Mouse (Mus musculus) ES-CJ7 (cell line): ENCODE data around the gene Plod3.

Source experiments
- DNase-seq: peaks from one replicate; pipeline ENCODE4 v3.0.0; 2011; ENCODE audit warnings: low read depth, low spot score

The Plod3 gene

DNA sequence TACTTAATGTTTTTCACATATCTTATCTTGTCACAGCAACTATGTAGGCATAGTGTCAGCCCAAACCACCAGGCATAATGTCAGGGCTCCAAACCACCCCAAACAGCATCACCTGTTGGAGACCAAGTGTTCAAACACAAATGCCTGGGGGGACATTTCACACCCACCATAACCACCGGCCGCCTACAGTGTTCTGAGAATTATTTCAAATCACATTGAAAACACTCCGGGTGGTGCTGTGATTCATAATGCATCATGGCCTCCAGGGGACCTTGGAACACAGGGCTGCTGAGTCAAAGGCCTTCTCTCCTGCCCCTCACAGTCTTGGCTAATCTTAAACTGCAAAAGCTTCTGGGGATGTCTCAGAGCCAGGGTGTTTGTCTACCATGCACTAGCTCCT is 29.1 kb downstream of the Plod3 start:
- no peak for DNase-seq

DNA sequence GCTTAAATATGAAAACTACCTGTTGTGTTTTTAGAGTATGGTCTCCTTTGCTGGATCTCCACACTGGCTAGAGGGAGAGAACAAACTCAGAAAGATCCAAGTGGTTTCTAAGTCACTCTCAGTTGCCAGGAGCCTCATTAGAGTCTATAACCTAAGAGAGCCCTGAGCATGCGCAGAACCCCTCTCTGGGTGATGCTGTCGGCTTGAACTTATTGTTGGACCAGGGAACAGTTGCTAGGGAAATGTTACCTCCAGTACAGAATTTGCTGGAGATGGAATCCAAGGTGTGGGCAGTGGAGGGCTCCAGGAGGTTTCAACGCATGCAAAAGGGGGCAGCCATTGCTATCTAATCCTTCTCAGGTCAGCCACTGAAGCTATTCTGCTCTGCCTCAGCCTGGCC is 37.5 kb downstream of the Plod3 start:
- DNase-seq, result no peak

DNA sequence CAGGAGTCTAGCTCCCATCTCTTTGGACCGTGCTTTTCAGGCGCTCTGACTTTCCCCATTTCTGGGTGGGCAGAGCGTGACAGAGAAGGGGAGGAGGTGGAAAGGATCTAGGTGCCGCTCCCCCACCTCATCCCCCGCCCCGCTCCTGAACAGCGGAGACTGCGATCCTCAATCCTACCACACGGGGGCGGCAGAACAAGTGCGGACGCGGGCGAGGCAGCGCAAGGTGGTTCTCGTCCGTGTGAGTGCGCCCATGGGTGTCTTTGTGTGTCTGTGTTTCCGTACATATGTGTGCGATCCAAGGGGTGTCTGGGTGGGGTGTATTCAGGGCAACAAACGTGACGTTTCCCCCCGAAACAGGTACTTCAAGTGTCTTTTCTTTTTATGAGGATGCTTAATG is 38.3 kb downstream of the Plod3 start:
- peak; percentile 84 for DNase-seq

DNA sequence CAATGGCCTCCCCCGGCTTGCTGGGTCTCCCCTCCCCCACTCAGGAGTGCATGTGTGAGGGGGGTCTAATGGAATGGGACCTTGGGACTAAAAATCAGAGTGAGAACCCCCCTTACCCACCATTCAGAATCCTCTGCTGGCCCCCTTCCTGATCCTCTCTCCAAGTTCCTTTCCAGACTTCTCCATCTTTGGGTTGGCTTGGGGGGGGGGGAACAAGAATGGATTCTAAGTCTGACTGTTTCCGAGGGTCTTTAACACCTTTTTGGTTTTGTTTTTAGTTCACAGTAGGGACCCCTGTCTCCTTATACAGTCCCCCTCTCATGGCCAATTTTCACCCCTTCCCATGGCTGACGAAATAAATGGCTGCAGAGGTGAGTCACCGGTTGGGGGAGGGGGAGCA is 39.3 kb downstream of the Plod3 start, which contains the start of gene Vgf:
Vgf (plus strand) TSS at position 301 of the 400 bp plus-strand sequence.
- DNase-seq, result no peak

DNA sequence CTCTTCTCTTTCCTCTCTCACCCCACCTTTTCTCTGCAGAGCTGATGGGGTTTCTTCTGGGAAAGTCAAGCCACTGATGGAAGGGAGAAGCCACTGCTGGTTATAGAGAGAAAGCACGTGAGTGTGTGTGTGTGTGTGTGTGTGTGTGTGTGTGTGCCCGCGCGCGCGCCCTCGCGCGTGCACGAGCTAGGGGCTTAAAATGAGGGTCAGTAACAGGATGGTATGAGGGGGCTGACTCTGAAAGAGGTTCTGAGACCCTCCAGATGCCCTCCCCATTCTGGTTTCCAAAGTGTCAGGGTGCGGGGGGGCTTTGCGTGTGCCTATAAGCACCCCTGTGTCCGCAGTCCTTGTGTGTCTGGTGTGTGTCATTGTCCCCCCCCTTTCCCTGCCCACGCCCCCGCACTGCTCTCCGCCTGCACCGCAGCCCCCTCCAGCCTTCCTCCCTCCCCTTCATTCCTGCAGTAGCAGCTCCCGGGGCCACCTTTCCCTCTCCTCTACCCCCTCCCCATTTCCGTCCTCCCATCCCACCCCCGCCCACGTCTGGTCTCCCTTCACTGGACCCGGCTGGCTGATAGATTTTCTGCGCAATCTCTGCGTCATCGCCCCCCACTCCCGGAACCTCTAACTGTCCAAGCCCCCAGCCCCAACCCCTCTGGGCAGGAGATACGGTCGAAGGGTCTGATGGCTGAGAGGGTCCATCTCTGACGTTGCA is 41.9 kb downstream of the Plod3 start:
- DNase-seq, result no peak

DNA sequence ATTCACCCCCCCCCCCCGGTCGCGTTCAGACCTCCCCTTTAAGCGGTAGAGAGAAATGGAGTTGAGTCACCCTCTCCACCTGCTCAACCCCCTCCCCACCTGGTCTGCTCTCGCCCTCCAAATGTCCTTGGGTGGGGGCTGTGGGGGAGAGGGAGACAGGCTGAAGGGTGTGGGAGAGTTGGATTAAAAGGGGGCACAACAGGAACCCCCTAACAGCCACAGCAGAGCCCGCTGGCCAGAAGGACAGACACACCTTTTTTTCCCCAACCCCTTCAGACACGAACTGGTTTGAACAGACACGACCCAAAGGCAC is 42.4 kb downstream of the Plod3 start:
- no peak for DNase-seq

DNA sequence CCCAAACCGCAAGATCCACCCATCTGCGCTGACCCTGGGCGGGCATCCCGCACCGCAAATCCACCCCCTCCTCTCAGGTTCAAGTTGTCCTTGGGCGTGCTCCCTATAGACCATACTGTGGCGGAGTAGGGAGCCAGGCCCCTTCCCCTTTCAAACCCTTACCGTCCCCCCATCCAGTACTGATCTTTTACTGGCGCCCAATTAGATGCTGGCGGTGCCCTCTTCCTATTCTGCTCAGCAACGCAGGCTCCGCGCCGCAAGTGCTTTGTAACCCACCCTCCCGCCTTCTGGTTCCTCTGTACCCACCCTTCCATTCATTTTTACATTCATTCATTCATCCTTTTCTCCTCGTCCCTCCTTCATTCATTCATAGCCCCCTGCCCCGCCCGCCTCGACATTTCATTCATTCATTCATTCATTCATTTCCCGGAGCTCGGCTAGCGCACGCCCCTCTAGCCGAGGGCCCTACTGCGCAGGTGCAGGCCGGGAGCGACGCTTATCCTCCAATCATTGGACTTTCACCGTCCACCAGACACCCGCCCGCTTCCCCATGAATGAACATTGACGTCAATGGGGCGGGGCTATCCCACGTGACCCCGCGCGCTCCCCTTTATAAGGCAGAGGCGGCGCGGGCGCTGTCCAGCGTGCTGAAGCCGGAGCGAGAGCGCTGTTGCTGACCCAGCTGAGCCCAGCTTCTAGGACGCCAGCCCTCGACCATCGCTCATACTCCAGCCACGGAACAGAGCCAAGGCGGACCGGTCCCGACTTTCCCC is 43.0 kb downstream of the Plod3 start:
- DNase-seq, result peak; percentile 98

DNA sequence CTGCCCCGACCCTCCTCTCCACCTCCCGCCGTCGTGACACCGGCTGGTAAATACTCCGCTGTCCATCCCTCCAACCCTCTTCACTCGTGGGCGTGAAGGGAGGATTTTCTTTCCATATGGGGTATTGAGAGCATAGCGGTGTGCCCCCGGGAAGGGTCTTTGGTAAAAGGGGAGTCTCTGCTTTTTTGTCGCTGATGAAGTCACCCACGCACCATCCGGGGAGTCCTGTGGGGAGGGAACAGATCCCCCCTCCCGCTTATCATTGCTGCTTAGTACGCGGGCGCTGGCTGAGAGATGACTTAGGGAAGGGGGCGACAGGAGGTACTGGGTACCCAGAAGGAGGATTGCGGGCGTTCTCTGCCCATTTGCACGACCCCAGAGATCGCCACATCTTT is 43.6 kb downstream of the Plod3 start:
- no peak for DNase-seq

DNA sequence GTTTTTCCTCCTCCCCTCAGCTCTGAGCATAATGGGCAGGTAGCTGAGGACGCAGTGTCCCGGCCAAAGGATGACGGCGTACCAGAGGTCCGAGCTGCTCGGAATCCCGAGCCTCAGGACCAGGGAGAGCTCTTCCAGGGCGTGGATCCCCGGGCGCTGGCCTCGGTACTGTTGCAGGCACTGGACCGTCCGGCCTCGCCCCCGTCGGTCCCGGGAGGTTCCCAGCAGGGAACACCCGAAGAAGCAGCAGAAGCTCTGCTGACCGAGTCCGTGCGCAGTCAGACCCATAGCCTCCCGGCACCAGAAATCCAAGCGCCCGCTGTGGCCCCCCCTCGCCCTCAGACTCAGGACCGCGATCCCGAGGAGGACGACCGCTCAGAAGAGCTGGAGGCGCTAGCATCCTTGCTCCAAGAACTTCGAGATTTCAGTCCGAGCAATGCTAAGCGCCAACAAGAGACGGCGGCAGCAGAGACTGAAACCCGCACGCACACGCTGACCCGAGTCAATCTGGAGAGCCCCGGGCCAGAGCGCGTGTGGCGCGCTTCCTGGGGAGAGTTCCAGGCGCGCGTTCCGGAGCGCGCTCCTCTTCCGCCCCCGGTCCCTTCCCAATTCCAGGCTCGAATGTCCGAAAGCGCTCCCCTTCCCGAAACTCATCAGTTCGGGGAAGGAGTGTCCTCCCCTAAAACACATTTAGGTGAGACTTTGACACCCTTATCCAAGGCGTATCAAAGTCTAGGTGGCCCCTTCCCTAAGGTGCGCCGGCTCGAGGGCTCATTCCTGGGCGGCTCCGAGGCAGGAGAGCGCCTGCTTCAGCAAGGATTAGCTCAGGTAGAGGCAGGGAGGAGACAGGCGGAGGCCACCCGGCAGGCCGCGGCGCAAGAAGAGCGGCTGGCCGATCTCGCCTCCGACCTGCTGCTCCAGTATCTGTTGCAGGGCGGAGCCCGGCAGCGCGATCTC is 44.5 kb downstream of the Plod3 start:
- DNase-seq, result no peak

DNA sequence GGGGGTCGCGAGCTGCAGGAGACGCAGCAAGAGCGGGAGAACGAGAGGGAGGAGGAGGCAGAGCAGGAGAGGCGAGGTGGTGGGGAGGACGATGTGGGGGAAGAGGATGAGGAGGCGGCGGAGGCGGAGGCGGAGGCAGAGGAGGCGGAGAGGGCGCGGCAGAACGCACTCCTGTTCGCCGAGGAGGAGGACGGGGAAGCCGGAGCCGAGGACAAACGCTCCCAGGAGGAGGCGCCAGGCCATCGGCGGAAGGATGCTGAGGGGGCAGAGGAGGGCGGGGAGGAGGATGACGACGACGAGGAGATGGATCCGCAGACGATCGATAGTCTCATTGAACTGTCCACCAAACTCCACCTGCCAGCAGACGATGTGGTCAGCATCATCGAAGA is 45.2 kb downstream of the Plod3 start:
- DNase-seq, result peak; percentile 46

DNA sequence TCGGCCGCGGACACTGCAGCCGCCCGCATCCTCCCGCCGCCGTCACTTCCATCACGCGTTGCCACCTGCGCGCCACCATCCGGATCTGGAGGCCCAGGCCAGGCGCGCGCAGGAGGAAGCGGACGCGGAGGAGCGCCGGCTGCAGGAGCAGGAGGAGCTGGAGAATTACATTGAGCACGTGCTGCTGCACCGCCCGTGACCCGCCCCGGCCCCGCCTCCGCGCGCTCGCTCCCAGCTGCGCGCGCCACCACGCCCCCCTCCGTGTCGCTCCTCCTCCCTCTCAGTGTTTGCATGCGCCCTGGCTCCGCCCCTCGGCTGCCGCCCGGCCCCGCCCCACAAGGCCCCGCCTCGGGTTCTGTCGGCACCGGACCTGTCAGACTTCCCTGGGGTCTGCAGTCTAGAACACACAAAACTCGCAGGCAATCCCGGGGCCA is 45.8 kb downstream of the Plod3 start:
- peak; percentile 94 for DNase-seq

DNA sequence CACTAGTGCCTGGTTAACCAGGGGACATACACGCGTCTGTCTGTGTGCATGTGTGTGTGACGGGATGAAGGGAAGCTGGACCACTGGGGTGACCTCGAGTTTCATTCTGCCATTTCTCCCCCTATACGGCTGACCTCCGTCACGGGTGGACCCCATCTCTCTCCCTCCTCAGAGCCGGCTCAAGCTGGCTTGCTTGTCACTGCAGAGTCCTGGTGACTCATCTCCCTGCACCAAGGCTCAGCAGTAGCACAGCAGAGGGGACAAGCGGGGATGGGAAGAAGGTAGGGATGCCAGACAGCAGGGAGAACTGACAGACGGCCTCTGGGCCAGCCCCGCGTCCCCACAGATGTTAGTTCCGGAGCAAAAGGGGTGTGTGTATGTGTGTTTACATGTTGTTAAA is 49.4 kb downstream of the Plod3 start:
- no peak for DNase-seq

DNA sequence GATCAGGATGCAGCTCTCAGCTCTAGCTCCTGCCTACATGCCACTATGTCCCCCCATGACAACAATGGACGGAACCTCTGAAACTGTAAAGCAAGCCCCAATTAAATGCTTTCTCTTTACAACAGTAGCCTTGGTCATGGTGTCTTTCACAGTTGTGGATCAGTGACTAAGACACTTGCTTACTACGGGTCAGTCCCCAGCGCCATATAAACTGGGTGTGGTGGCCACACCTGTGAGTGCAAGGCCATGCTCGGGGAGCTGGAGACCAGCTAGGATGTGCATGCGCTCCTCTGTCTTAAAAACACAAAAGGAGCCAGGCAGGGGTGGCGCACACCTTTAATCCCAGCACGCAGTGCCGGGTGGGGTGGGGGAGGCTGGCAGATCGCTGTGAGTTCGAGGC is 52.6 kb downstream of the Plod3 start:
- no peak for DNase-seq

DNA sequence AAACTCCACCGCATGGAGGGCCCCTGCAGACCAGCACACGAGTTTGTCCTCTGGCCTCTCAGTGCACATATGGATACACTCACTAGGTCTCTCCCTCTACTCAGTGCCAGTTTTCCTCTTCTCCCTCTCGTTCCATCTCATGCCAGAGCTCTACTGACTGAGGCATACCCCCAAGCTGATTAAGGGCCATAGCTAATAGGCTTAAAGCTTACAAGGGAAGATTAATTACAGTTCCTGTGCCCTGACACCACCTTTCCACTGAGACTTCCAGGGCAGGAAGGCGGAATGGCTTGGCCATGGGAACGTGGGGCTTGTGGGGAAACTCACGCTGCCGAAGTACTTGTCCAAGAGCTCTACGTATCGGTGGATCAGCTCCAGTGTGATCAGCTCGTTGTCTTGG is 54.6 kb downstream of the Plod3 start:
- DNase-seq, result no peak

DNA sequence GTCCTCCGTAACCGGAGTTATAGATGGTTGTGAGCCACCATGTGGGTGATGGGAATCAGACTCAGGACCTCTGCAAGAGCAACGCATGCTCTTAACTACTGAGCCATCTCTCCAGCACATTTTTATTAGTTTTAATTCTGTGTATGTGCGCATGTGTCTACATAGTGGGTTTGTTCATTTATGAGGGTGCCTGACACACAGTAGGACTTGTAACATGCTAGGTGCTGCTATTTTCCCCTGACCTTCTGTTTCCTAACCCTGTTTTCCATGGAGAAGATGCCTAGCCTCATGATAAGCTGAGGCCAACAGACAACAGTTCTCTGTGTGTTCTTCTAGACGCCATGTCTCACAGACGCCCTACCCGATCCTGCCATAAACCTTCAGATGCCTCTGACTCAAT is 57.2 kb downstream of the Plod3 start:
- no peak for DNase-seq

DNA sequence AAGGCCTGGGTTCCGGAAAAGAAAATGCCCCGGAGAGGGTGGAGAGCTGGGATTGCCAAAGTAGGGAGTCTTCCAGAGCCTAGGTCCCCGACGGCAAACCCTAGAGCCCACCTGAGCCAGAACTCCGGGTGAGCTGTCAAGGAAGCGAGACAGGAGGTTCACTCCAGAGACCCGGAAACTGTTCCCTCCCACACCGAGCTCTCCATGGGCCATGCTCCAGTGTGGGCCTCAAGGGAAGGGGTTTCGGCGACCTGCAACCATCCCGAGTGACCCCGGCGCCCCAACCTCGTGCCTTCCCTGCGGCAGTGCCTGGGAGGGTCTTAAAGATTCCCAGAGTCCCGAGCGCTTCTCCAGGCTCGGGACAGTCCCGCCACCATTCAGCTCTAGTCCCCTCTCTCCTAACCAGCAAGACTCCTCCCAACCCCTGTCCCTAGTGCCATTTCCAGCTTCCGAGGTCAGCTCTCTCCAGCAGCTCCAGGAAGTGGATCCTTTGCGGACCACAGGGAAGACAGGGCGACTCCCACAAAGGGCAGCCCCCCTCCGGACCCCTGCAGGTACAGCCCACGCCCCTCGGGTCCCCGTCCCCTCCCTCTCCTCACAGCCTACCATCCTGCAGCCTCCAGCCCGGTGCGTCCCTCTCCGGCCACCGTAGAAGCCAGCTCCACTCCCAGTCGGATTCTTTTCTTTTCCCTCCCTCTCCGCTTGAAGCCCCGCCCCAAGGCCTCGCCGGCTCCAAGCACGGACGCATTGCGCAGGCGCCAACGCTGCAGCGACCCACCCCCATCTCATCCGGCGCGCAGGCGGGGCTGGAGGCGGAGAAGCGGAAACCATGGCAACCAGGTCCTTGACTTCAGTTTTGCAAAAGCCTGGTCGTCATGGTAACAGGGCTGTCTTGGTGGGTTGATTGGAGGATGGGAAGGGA is 58.8 kb downstream of the Plod3 start, which contains the start of gene Ap1s1:
Ap1s1 (minus strand) TSS at position 734 of the 922 bp plus-strand sequence.
- DNase-seq, result peak; percentile 100
